Mouse (Mus musculus): ENCODE data around the gene Wdr61. TPM values are rescaled to one million over a fixed set of nuclear protein-coding genes. Genes with fewer than 3 reads are reported as not detected.

The Wdr61 gene
- total and polyA plus RNA-seq, 2 experiments from 2014 or later: 43.7 to 83.9 TPM

DNA sequence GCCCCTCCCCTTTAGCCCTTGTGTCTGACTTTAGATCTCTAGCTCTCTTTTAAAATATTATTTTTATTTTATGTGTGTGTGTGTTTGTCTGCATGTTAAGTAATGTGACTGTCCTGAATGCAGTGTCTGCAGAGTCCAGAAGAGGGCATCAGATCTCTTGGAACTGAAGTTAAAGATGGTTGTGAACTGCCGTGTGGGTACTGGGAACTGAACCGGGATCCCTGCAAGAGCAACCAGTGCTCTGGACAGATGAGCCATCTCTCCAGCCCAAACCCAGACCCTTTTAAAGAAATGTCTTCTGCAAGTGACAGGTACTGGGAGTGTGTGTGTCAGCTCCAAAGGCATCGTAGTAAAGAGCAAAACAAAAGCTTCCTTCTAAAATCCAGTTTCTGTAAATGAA, 68.2 kb downstream of the Wdr61 start:
- no peak for ATAC-seq (ENCODE audit: low FRiP score)
- DNase-seq (ENCODE audit: low spot score): no peak
- WGBS: 96% methylated on average over 3 of the region's 3 CpGs
- Histone ChIP-seq H3K4me3 (ENCODE audit: low read depth, low read length) (no peak overlapping the region), H3K9ac (replicated peaks; ENCODE audit: low read length, poor library complexity, severe bottlenecking) (no peak overlapping the region), H3K9me3 (ENCODE audit: low read length) (no peaks in the 10 kb centered on the region), H3K4me2 (ENCODE audit: low read depth, low read length, poor library complexity, severe bottlenecking) (no peak overlapping the region), H3K27me3 (ENCODE audit: insufficient read depth, low read length) (no peaks in the 10 kb centered on the region), H3K36me3 (ENCODE audit: insufficient read depth, low read length) (no peaks in the 10 kb centered on the region), H3K4me1 (ENCODE audit: insufficient read depth, low read length) (no peaks in the 10 kb centered on the region), H3K27ac (ENCODE audit: low read depth, low read length) (no peak overlapping the region)
- no peak for TF ChIP-seq CTCF (IDR thresholded peaks at IDR 0.05)

Small RNA genes within 50 kb of the gene (microRNA-seq; reads per million reads assigned to microRNA genes)
- gene Mir5710 (ENCODE audit: borderline number of aligned reads): not detected

Other genes starting within 250 kb of the Wdr61 start
- 132 and 158 TPM in 2 replicates for gene Dmxl2, start 232.9 kb downstream of the Wdr61 start, total RNA-seq (2014; rRNA removed)
- gene Dmxl2, start 232.9 kb downstream of the Wdr61 start, polyA plus RNA-seq (2015; fragmentation: Nextera tagmentation; extraction: Ambion mirVana): 40.7 and 44.7 TPM in 2 replicates
- gene Sh2d7, start 195.5 kb downstream of the Wdr61 start, total RNA-seq (2014; rRNA removed): 0.33 TPM in 1 of 2 replicates, not detected in the other
- 0.09 TPM in 1 of 2 replicates, not detected in the other for gene Sh2d7, start 195.5 kb downstream of the Wdr61 start, polyA plus RNA-seq (2015; fragmentation: Nextera tagmentation; extraction: Ambion mirVana)
- gene Cib2, start 174.3 kb downstream of the Wdr61 start, total RNA-seq (2014; rRNA removed): 62.7 and 65.4 TPM in 2 replicates
- 84.3 and 84.9 TPM in 2 replicates for gene Cib2, start 174.3 kb downstream of the Wdr61 start, polyA plus RNA-seq (2015; fragmentation: Nextera tagmentation; extraction: Ambion mirVana)
- gene Idh3a, start 148.2 kb downstream of the Wdr61 start, total RNA-seq (2014; rRNA removed): 87.2 and 103 TPM in 2 replicates
- gene Idh3a, start 148.2 kb downstream of the Wdr61 start, polyA plus RNA-seq (2015; fragmentation: Nextera tagmentation; extraction: Ambion mirVana): 184 and 191 TPM in 2 replicates
- 54.7 and 69.9 TPM in 2 replicates for gene Acsbg1, start 72.6 kb downstream of the Wdr61 start, total RNA-seq (2014; rRNA removed)
- 42.8 and 49.7 TPM in 2 replicates for gene Acsbg1, start 72.6 kb downstream of the Wdr61 start, polyA plus RNA-seq (2015; fragmentation: Nextera tagmentation; extraction: Ambion mirVana)
- gene Dnaja4, start 35.6 kb downstream of the Wdr61 start, total RNA-seq (2014; rRNA removed): 5.4 and 7.7 TPM in 2 replicates
- gene Dnaja4, start 35.6 kb downstream of the Wdr61 start, polyA plus RNA-seq (2015; fragmentation: Nextera tagmentation; extraction: Ambion mirVana): 6.7 and 8.0 TPM in 2 replicates
- 18.4 and 20.4 TPM in 2 replicates for gene Crabp1, start 30.2 kb upstream of the Wdr61 start, total RNA-seq (2014; rRNA removed)
- gene Crabp1, start 30.2 kb upstream of the Wdr61 start, polyA plus RNA-seq (2015; fragmentation: Nextera tagmentation; extraction: Ambion mirVana): 26.3 and 33.1 TPM in 2 replicates
- 38.5 and 58.1 TPM in 2 replicates for gene Ireb2, start 129.3 kb upstream of the Wdr61 start, total RNA-seq (2014; rRNA removed)
- 16.5 and 18.5 TPM in 2 replicates for gene Ireb2, start 129.3 kb upstream of the Wdr61 start, polyA plus RNA-seq (2015; fragmentation: Nextera tagmentation; extraction: Ambion mirVana)
- 1.4 and 2.5 TPM in 2 replicates for gene Hykk, start 182.8 kb upstream of the Wdr61 start, total RNA-seq (2014; rRNA removed)
- 1.2 and 1.3 TPM in 2 replicates for gene Hykk, start 182.8 kb upstream of the Wdr61 start, polyA plus RNA-seq (2015; fragmentation: Nextera tagmentation; extraction: Ambion mirVana)
- 188 and 640 TPM in 2 replicates for gene Psma4, start 216.3 kb upstream of the Wdr61 start, total RNA-seq (2014; rRNA removed)
- 231 and 243 TPM in 2 replicates for gene Psma4, start 216.3 kb upstream of the Wdr61 start, polyA plus RNA-seq (2015; fragmentation: Nextera tagmentation; extraction: Ambion mirVana)
- gene AY074887, start 216.5 kb upstream of the Wdr61 start, total RNA-seq (2014; rRNA removed): not detected in 2 replicates
- gene AY074887, start 216.5 kb upstream of the Wdr61 start, polyA plus RNA-seq (2015; fragmentation: Nextera tagmentation; extraction: Ambion mirVana): 0.53 and 1.2 TPM in 2 replicates
- 3.1 and 3.8 TPM in 2 replicates for gene Chrna5, start 246.4 kb upstream of the Wdr61 start, total RNA-seq (2014; rRNA removed)
- 1.8 and 2.1 TPM in 2 replicates for gene Chrna5, start 246.4 kb upstream of the Wdr61 start, polyA plus RNA-seq (2015; fragmentation: Nextera tagmentation; extraction: Ambion mirVana)